Mouse (Mus musculus) skeletal muscle tissue, postnatal 0 days (tissue): ENCODE measurements around the gene Ninj2. TPM values are rescaled to one million over a fixed set of nuclear protein-coding genes. Genes with fewer than 3 reads are reported as not detected.

Experiments used
- polyA plus RNA-seq: library from polyadenylated mRNA; unstranded; fragments of >200 nt; fragmentation: Nextera tagmentation; extraction: Ambion mirVana; gene quantifications from 2 replicates; pipeline ENCODE4 v1.2.1, GENCODE M21; 2015

Ninj2 gene
- polyA plus RNA-seq: not detected in 2 replicates

DNA sequence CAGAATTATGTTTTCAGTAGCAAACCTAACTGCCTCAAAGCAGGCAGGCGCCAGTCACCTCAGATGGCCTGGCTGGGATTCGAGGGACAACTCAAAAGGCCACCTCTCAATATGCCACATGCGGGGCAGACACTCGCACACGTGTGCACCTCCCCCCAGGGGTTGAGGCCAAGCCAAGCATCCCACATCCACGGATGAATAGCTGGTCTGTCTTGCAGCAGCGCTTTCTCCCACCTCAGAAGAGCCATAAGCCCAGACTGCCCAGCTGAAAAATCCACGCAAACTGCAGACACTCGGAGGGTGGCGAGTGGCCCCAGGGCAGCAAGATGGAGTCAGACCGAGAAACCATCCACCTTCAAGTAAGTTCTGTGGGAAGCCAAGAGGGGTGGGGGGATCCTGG, at the start of gene Ninj2:
Ninj2 (plus strand) TSS at position 251 of the 400 bp plus-strand sequence.

Other genes with a start within 250 kb of the Ninj2 start
- gene Erc1, start 245.2 kb upstream of the Ninj2 start, polyA plus RNA-seq: 6.0 and 6.4 TPM in 2 replicates
- gene Rad52, start 190.7 kb upstream of the Ninj2 start, polyA plus RNA-seq: 13.8 and 16.2 TPM in 2 replicates
- 43.3 and 45.0 TPM in 2 replicates for gene Wnk1, start 54.7 kb upstream of the Ninj2 start, polyA plus RNA-seq
- 0.69 and 0.86 TPM in 2 replicates for gene D330020A13Rik, start 201.0 kb downstream of the Ninj2 start, polyA plus RNA-seq
- gene B4galnt3, start 201.2 kb downstream of the Ninj2 start, polyA plus RNA-seq: 0.50 and 0.52 TPM in 2 replicates